Mouse (Mus musculus): ENCODE results near the gene 1700011L22Rik.

The 1700011L22Rik gene

GRCm38 (mm10) chr8:79173606-79174005 is 74.8 kb downstream of the 1700011L22Rik start:
- DNase-seq (ENCODE audit: low spot score), result no peak

- DNase-seq (ENCODE audit: low spot score), result no peak
Observed at GRCm38 (mm10) chr8:79165276-79165675, 83.1 kb downstream of the 1700011L22Rik start.

GRCm38 (mm10) chr8:79164336-79164735 is 84.0 kb downstream of the 1700011L22Rik start:
- no peak for DNase-seq (ENCODE audit: low spot score)

GRCm38 (mm10) chr8:79162533-79163308 is 85.6 kb downstream of the 1700011L22Rik start:
- peak; percentile 17 for DNase-seq (ENCODE audit: low spot score)

- DNase-seq (ENCODE audit: low spot score), result no peak
Observed at GRCm38 (mm10) chr8:79161172-79161778, 87.1 kb downstream of the 1700011L22Rik start.

Measured in ovary, adult 18-20 months (tissue).